Mouse (Mus musculus): ENCODE data around the gene Bbs4.
"Not testable (repeated sequence)": the region's sequence is repeated elsewhere in the genome, so short reads cannot be mapped to it uniquely, and the experiment has no call there.

The Bbs4 gene

DNA sequence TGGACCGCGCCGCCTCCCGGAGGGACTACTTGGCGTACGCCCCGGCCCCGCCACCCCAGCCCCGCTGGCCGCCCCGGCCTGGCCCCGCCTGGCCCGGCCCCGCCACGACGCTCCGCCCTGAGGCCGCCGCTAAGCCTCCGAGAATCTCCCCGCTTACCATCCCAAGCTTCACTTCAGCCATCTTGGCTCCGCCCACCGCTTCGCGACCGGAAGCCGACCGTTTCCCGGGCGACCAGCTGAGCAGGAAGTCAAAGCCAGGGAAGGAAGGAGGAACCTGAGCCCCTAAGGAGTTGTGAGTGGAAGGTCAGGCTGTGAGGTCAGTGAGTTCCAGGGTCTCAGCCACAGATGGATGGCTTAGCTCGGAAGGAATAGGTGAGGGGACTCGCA is at the start of gene Bbs4:
Bbs4 (minus strand) TSS at position 256 of the 387 bp plus-strand sequence.
- DNase-seq (ENCODE audit: low spot score): peak; percentile 91

DNA sequence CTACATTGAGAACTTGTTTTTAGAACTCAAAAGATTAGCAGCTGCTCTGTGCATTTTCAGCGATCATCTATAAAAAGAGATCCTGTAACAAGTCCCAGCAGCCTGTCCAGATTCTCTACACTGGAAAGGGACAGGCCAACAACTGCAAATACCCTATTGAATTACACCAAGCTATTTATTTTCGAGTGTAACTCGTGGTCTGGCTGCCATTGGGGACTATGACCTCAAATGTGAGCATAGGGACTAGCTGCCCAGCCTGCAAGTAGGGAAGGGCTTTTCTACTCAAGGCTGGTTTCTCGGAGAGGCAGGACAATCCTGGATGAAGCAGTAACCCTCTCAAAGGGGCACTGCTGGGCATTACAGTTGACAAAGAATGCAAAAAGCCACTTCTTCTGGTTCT is 35.8 kb upstream of the Bbs4 start:
- no peak for DNase-seq (ENCODE audit: low spot score)

DNA sequence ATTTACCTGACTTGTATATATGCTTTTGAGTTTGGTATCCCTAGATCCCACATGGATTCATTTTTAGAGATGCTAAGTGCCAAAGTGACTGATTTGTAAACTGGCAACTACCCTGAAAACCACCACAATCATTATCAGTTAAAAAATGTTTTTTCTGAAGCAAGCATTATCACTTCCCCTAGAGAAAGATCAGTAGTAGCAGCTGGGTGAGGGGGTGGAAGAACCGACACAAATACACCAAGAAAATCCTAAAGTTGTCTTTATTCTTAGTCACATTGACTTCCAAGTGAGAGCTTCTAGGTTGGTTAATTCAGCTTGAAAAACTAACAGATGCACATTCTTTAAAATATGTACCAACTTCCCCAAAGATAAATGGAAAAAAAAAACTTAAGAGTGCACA is 35.0 kb upstream of the Bbs4 start:
- DNase-seq (ENCODE audit: low spot score): no peak

DNA sequence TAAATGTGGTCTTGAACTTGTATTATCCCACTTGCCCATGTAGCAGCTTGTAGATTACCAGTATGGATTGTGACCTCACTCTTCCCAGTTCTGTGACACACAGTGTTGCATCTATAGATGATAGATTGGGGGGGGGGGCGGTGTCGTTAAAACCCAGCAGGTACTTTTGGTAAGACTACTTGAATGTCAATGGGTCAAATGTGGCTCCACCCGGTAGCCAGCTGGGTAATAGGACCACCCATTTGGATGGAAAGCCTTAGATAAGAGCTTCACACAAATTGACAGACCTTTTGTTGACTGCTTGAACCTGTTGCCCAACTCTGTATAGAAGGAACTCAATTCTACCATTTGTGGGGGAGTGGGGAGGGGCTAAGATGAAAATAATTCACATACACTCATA is 34.2 kb upstream of the Bbs4 start:
- no peak for DNase-seq (ENCODE audit: low spot score)

DNA sequence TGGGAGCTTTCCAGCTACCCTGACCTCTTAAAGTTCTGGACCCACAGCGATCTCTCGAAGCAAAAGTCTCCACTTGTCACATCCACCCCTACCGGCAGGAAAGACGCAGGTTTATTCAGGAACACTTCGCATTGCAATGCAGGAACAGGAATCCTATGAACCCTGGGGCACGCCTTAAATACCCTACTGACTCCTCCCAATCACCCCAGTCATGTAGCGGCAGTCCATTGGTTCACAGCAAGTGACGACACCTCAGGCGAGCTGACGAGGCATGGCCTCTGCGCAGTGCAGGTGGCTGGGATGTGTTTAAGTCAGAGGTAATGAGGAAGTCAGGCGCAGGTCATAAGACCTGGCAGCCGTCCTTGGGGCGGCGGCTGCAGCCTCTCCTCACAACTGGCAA is 22.3 kb upstream of the Bbs4 start:
- no peak for DNase-seq (ENCODE audit: low spot score)

DNA sequence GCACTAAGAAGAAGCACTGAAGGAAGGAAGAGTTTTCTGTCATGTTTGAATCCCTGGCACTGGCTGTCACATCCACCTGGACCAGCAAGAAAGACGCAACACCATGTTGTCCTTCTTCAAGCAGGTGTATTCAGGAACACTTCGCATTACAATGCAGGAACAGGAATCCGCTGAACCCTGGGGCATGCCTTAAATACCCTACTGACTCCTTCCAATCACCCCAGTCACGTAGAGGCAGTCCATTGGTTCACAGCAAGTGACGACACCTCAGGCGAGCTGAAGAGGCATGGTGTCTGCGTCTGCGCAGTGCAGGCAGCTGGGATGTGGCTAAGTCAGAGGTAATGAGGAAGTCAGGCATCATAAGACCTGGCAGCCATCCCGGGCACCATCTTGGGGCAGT is 16.3 kb upstream of the Bbs4 start:
- DNase-seq (ENCODE audit: low spot score): no peak

DNA sequence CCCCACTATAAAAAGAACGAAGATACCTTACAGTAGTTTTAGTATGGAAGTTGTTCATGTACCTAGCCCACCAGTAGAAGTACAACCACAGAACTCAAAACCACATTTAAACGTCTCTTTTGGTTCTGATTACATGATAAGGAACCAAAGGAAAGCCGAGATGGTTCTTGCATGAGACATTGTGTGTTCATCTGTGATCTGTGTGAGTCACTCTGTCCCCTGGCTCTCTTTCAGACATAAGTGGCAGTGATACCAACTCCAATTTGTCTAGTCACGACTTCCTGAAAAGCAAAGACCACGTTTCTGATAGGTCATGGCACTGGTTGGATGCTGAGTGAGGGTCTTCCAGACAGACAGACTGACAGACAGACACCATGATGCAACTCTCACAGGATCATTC is 15.9 kb upstream of the Bbs4 start:
- DNase-seq (ENCODE audit: low spot score): no peak

DNA sequence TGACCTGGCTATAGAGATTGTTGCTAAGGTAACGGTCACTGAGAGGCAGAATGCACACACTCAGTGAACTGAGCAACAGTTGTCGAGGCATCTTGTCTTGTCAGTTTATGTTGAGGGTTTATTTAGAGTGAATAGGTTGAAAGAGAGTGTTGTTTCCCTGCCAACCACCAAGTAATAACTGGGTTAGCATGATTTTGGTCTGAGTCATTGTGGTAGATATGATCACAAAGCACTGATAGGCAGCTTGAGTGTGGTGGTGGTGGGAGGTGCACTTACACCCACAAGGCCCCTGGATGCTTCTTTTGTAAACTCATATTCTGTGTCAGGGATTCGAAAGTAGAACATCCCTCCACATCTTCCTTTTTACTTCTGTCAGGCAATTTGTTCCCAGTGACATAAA is 7.2 kb upstream of the Bbs4 start:
- DNase-seq (ENCODE audit: low spot score): not testable (repeated sequence)

DNA sequence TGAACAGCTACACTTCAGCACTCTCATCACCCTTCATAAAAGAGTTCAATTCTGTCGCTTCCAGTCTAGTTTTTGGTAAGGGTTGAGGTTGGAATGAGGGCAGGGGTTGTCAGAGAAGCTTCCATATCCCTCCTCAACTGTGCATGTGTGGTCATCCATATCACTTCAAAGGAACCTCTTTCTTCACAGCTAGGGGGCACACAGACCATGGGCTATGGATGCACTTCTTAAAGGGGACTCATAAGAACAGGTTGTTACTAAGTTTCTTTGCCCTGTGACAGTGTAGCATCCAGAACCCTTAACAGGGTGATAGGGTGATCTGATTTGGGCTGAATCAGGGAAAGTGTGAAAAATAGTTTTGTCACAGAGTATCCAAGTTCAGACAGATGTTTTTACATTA is 4.7 kb upstream of the Bbs4 start:
- not testable (repeated sequence) for DNase-seq (ENCODE audit: low spot score)

DNA sequence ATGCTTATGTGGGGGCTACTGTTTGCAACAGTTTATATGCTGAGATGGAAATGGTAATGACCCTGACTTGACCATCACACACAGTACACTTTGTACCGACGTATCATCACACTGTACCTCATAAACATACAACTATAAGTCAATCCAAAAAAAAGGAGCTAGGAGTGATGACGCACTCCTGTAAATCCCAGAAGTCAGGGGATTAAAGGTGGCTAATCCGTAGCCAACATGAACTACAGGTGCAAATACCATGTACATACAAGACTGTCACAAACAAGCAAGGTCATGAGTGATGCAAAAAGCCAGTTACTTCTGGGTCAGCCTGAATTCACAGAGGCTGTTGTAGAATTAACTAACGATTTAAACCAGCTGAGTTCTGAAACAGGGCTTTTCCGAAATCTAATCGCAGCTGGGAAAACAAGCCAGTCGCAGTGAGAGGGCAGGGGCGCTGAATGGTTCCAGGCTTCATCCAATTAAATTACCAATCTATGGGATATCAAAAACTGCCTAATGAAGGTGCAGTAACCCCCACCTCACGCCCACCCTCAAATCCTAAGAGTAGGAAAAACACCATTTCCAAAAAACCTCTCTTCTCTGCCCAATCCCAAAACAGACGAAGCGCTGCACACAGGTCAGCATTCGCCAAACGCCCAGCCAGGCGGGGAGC is 589 bp downstream of the Bbs4 start:
- no peak for DNase-seq (ENCODE audit: low spot score)

DNA sequence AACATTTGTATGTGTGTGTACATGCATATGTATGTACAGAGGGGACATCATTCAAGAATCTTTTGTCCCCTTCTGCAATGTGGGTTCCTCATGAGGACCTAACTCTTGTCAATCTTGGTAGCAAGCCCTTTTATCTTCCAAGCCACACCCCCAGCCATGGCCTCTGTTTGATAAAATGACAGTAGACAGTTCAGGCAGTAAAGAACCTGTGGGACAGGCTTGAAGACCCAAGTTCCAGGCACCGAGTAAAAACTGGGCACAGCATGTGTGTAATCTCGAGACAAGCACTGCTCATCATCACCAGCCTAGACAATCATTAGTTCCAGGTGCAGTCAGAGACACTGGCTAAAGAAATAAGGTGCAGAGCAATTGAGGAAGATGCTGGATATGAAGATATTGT is 7.1 kb downstream of the Bbs4 start:
- no peak for DNase-seq (ENCODE audit: low spot score)

DNA sequence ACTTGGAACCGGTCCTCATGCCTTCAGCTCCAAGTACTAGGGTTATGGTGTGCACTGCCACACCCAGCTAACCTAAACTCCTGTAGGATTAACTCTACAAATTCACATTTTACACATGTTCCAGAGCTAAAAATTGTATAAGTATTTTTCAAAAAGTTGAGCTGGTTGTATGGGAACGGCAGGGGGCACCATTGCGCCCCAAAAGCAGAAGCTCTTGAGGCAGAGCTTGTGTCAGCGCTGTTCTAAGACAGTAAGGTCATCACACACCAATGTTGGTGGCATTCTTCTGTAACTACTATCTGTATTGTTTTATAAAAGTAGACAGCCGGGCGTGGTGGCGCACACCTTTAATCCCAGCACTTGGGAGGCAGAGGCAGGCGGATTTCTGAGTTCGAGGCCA is 13.3 kb downstream of the Bbs4 start:
- peak; percentile 6 for DNase-seq (ENCODE audit: low spot score)

DNA sequence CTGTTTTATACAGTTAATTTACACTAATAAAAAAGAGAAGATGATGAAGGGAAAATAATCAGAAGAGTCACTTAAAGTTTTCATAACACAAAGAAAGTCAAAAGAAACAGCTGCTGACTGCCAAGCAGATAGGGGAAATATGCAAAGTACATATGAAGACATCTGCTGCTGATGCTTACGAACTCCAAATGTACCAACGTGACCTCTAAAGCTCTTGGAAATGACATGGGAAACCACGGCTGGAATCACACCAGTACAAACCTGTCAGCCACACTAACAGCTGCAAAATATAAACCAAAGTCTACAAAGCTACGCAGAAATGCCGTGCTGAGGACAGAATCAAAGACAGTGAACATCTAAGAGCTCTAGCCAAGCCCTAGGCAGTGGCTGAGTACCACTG is 14.2 kb downstream of the Bbs4 start:
- DNase-seq (ENCODE audit: low spot score): no peak

DNA sequence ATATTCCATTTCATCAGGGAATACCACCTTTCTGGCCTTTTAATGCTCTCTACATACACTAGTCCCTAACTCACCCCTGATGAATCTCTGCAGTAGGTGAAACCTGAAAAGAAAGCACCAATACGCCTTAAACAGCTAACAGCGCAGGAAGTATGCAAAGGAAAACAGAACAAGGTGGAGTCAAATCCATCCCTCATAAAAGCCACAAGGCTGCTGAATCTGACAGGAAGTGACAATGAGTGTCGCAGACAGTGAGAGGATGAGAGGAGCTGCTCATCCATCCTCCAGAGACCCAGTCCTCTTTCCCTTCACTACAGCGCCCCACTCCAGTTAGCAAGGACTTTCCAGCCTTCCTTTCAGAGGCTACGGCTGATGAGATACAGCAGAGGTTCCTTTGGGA is 14.9 kb downstream of the Bbs4 start:
- no peak for DNase-seq (ENCODE audit: low spot score)

DNA sequence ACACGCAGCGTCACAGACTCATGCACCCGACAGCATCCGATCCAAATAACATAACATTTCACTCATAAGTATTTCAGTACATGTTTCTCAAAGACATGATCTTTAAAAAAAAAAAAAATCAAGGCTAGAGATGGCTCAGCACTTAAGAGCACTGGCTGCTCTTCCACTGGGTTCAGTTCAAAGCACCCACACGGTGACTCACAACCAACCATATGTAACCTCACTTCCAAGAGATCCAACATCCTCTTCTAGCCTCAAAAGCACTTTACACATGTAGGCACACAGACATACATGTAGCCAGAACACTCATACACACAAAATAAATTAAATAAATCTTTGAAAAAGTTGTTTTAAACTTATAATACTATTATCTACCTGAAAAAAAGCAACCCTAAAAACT is 15.4 kb downstream of the Bbs4 start:
- DNase-seq (ENCODE audit: low spot score): no peak

DNA sequence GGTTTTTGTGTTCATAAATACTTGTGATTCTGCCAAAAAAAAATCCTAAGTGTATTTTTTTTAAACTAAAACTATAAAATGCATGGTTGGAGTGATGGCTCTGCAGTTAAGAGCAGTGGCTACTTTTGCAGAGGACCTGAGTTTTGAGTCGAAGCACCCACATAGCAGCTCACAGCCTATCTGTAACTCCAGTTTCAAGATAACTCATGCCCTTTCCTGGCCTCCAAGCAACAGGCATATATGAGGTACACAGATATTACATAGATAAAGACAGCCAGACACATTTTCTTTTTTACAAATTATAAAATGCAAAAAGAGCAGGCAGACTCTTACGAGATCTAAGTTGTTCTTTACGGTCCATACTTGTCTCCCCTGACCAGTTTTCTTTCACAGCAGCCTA is 16.8 kb downstream of the Bbs4 start:
- no peak for DNase-seq (ENCODE audit: low spot score)

DNA sequence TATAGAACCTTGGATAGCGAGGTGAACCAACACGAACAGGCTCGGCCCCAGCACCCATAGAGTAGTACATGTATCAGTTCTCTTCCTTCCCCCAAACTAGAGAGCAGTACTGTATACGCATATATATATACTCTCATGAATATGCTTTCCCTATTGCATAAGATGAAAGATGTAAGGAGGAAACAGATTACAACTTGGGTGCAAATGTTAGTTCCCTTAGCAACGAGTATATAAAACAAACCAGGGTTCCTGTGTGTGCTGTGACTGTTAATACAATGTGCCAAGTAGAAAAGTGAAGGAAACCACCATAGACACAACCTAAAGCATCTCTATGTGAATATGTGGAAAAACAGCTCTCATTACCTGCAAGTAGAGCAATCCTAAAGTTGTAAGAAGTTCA is 23.3 kb downstream of the Bbs4 start:
- no peak for DNase-seq (ENCODE audit: low spot score)

DNA sequence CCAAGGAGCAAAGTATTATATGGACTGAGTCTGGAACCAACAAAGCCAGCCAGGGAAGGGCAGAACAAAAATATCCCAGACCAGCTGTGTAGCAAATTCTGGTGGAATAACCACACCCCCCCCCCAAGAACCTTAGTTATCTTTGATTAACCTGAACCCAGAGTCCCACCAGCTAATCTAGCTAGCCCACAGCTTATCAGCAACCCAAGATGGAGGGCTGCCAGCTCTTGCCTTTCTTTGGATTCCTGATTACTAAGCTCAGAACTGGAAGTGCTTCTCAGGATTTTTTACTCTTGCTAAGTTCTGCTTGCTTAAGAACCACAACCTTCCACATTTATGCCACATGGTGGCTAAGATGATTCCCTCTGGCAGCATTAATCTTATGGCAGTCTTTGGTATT is 29.0 kb downstream of the Bbs4 start:
- no peak for DNase-seq (ENCODE audit: low spot score)

DNA sequence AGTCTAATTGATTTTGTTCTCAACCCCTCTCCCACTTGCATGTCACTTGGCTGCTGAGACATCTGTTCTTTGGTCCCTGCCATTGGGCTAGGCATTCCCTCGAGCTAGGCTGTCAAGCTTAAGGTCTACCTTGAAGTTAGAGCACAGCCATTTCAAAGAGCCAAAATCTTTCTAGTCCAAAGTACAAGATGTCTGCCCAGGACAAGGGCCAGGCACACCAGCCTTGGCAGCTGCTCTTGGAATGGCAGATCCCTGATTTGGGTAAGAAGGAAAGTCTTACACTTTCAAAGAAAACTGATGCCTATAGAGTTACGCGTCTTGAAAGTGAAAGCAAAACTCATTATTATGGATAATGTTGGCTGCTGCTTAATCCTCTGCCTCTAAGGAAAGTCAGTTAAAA is 37.1 kb downstream of the Bbs4 start:
- DNase-seq (ENCODE audit: low spot score): no peak

DNA sequence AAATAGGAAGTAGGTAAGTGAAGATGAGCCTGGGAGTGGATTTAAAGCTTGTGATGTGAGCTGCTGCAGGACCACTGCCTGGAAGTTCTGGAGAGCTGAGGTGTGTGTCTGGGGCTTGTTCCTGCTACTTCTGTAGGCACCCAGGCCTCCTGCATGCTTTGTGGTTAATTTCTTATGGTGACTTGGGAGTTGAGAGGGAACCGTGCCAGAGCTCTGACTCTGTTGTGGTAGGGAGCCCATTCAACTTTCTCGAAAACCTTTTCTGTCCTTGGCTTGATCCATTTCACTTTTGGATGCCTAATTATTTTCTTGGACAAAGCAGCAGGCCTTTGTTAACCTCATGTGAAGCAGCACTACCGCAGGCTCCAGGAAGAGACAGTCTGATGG is 42.0 kb downstream of the Bbs4 start:
- no peak for DNase-seq (ENCODE audit: low spot score)

DNA sequence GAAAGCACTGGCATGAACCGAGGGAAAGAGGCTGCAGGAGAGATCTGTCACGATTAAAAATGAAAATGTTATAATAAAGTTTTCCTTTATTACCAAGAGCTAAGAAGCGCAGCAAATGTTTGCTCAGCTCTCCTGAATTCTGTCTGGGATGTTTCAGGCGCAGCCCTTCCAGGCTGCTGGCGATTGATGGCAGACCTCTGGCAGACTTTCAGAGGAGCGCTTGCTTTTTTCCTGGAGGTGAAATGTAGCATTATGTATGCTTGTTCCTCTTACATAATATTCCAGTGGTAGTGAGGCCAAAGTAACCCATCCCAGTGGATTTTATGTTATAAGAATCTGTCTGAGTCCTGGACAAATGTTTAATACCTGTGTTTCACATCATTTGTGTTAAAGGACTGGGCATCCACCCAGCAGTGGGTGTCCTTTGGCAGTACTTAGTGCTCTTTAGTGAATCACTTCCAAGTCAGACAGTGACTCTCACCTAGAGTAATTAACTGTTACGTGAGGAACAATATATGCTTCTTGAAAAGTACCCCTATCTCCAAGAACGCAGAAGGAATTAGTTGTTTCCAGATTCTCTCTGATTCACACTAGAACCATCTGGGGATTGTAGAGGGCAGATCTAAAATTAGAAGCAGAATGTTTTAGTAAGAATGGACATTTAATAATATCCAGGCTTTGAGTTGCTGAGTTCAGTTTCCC is 42.6 kb downstream of the Bbs4 start:
- DNase-seq (ENCODE audit: low spot score): no peak

DNA sequence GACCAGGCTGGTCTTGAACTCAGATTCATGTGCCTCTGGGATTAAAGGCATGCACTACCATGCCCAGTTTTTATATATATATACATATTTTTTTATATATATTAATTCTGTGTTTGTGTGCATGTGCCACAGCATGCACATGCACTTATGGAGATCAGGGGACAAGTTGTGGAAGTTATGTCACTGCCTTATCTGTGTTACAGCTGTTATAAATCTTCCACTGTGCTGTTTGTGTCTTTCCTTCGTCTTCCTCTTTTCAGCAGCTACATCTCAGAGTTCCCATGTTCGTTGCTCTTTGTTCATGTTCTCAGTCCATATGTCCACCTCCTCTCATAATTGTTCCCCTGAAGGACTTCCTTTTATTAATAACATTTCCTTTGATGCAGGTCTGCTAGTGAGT is 45.4 kb downstream of the Bbs4 start:
- no peak for DNase-seq (ENCODE audit: low spot score)

DNA sequence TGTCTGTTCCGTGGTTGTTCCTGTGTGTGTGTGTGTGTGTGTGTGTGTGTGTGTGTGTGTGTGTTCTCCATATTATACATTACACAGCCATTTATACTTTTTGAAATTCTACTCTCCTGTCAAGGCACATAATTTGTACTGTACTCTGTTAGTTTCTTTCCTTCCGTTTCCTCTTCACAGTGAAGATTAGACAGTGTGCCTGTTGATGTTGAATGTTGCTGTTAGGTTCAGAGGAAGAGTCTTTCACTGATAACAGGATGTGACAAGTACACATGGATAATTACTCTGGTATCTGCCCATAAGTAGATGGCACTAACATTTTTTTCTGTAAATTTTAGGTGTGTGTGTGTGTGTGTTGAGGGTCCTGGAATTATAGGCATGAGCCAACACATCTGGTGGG is 56.9 kb downstream of the Bbs4 start:
- no peak for DNase-seq (ENCODE audit: low spot score)

DNA sequence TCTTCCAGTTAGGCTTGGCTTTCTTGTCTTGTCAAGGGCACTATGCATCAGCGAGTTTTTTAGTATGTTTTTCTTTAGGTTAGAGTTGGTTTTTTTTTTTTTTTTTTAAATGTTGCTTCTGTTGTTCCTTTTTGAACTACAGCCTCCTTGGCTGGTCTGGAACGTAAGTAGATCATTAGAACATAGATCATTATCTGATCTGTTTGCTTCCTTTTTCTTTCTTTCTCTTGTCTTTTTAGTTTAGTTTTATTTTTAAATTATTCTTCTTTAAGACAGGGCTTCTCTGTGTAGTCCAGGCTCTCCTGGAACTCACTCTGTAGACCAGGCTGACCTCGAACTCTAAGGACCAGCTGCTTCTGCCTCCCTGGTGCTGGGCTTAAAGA is 60.8 kb downstream of the Bbs4 start:
- DNase-seq (ENCODE audit: low spot score): no peak
